Mouse (Mus musculus): ENCODE measurements at regions not wholly inside any gene's neighbourhood (a gene's known extent, or its start where the extent isn't known, plus 50 kb on each side); places are given as distances from the start of the nearest gene placed in this dataset.

GRCm38 (mm10) chr8:17863388-17863787 is 1114.7 kb downstream of the Defb40 start:
- ATAC-seq (ENCODE audit: insufficient read depth) (no peak), DNase-seq (ENCODE audit: low read depth in 3 of 3, low spot score in 3 of 3) (no peak)
- Histone ChIP-seq H3K4me3 (ENCODE audit: insufficient read depth in 1 of 2, low read depth in 2 of 2, low read length in 2 of 2) (no peak overlapping the region), H3K4me2 (ENCODE audit: low read depth) (no peak overlapping the region), H3K27ac (no peak overlapping the region), H3K27me3 (ENCODE audit: control insufficient read depth, insufficient read depth, low read length) (no peaks in the 10 kb centered on the region), H3K36me3 (replicated peaks; ENCODE audit: control insufficient read depth, insufficient read depth, low read depth) (no peaks in the 10 kb centered on the region), H3K9ac (replicated peaks) (no peak overlapping the region), H3K9me3 (ENCODE audit: control insufficient read depth, low read length) (no peaks in the 10 kb centered on the region), H3K4me1 (replicated peaks; ENCODE audit: control insufficient read depth in 2 of 2, insufficient read depth in 2 of 2, low read length in 1 of 2) (no peaks in the 10 kb centered on the region)
- WGBS (ENCODE audit: insufficient replicate concordance) = 56% methylated on average over 2 of the region's 2 CpGs
- no peak for TF ChIP-seq CTCF (IDR thresholded peaks at IDR 0.05; ENCODE audit: low read depth)
- no peak for TF ChIP-seq EP300 (IDR thresholded peaks at IDR 0.05; ENCODE audit: low read depth)

Data from liver, embryonic 14.5 days (tissue).